Mouse (Mus musculus): Measurements from ENCODE around the gene Txn1. TPM values are rescaled to one million over a fixed set of nuclear protein-coding genes. Genes with fewer than 3 reads are reported as not detected.

The Txn1 gene
- total and polyA plus RNA-seq, 3 experiments, result 366 to 395 TPM; not detected in 1

DNA sequence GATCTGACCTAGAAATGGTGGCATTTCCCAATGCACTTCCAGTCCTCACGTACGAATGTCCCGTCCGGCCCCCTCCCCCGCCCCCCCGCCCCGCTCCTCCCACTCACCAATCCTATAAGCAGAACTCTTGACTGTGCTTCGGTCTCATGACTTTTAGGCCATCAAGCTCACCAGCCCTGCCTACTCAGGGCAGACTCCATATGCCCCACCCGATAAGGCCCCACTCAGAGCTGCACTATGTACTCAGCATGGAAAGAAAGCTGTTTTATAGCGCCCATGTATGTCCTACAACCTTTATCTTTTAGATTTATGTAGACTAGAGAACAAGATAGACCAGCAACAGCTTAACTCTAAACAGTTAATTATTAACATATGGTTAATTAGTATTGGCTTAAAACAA is 9.2 kb downstream of the Txn1 start:
- Histone ChIP-seq H3K27me3 (ENCODE audit: control insufficient read depth in 1 of 2, insufficient read depth in 2 of 2, low read length in 2 of 2) (no peaks in the 10 kb centered on the region), H3K27ac (ENCODE audit: control insufficient read depth, low read depth, low read length) (no peak overlapping the region), H3K9ac (ENCODE audit: control insufficient read depth, low read depth, low read length, poor library complexity, severe bottlenecking) (no peak overlapping the region), H3K9me3 (replicated peaks; ENCODE audit: insufficient read depth, low read length) (no peaks in the 10 kb centered on the region), H3K36me3 (ENCODE audit: control insufficient read depth in 1 of 2, insufficient read depth in 2 of 2, low read length in 2 of 2) (peaks cover 4 to 40% of the 10 kb centered on the region in 2 experiments), H3K79me2 (ENCODE audit: control insufficient read depth, insufficient read depth, low read length, poor library complexity) (peaks cover 16% of the 10 kb centered on the region), H3K4me3 (ENCODE audit: control insufficient read depth in 1 of 2, insufficient read depth in 1 of 2, low read depth in 2 of 2, low read length in 2 of 2) (no peak overlapping the region), H3K4me1 (ENCODE audit: control insufficient read depth in 1 of 2, insufficient read depth in 2 of 2, low read length in 2 of 2) (no peaks in the 10 kb centered on the region)
- no peak for DNase-seq (ENCODE audit: low read depth, low spot score)
- no peak for TF ChIP-seq EP300 (IDR thresholded peaks at IDR 0.05; ENCODE audit: low read depth in 1 of 2, low read length in 2 of 2)

- Histone ChIP-seq H3K4me3 (ENCODE audit: control insufficient read depth in 1 of 2, insufficient read depth in 1 of 2, low read depth in 2 of 2, low read length in 2 of 2) (no peak overlapping the region), H3K27ac (ENCODE audit: control insufficient read depth, low read depth, low read length) (no peak overlapping the region), H3K27me3 (ENCODE audit: control insufficient read depth in 1 of 2, insufficient read depth in 2 of 2, low read length in 2 of 2) (no peaks in the 10 kb centered on the region; a peak in 1 of 4 replicates), H3K4me1 (ENCODE audit: control insufficient read depth in 1 of 2, insufficient read depth in 2 of 2, low read length in 2 of 2) (no peaks in the 10 kb centered on the region), H3K36me3 (ENCODE audit: control insufficient read depth in 1 of 2, insufficient read depth in 2 of 2, low read length in 2 of 2) (peaks cover 0 to 16% of the 10 kb centered on the region in 2 experiments; a peak in 3 of 4 replicates), H3K9me3 (replicated peaks; ENCODE audit: insufficient read depth, low read length) (no peaks in the 10 kb centered on the region), H3K9ac (ENCODE audit: control insufficient read depth, low read depth, low read length, poor library complexity, severe bottlenecking) (no peak overlapping the region), H3K79me2 (ENCODE audit: control insufficient read depth, insufficient read depth, low read length, poor library complexity) (no peaks in the 10 kb centered on the region)
- TF ChIP-seq POLR2AphosphoS2 (IDR thresholded peaks at IDR 0.05; ENCODE audit: low read length) (peak; percentile 84; the same call in 1 of the 2 replicates), GATA1 (IDR thresholded peaks at IDR 0.05; ENCODE audit: low read depth, low read length) (no peak)
- no peak for DNase-seq (ENCODE audit: low read depth, low spot score)
Observed at GRCm38 (mm10) chr4:57942892-57943291, 13.3 kb downstream of the Txn1 start.

DNA sequence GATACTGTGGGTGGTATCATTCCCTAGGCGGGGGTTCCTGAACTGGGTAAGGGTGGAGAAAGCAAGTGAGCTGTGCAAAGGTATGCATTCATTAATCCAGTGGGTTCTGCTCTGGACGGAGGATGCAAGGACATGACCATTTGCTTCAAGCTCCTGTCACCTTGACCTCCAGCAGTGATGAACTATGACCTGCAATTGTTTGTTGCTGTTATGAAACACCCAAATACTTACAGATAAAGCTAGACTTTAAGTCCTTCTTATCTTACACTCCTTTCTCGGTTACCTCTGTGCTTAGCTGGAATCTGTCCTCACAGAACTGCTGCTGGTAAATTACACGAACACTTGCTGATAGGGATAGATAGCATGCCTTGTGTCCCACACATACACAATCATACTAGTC is 15.6 kb downstream of the Txn1 start:
- Histone ChIP-seq H3K4me1 (ENCODE audit: control insufficient read depth in 1 of 2, insufficient read depth in 2 of 2, low read length in 2 of 2) (no peaks in the 10 kb centered on the region), H3K36me3 (ENCODE audit: control insufficient read depth in 1 of 2, insufficient read depth in 2 of 2, low read length in 2 of 2) (peaks cover 0 to 8% of the 10 kb centered on the region in 2 experiments; a peak in 2 of 4 replicates), H3K9me3 (replicated peaks; ENCODE audit: insufficient read depth, low read length) (no peaks in the 10 kb centered on the region), H3K27ac (ENCODE audit: control insufficient read depth, low read depth, low read length) (no peak overlapping the region), H3K79me2 (ENCODE audit: control insufficient read depth, insufficient read depth, low read length, poor library complexity) (no peaks in the 10 kb centered on the region), H3K27me3 (ENCODE audit: control insufficient read depth in 1 of 2, insufficient read depth in 2 of 2, low read length in 2 of 2) (peaks cover 2 to 3% of the 10 kb centered on the region in 2 experiments; a peak in 3 of 4 replicates), H3K9ac (ENCODE audit: control insufficient read depth, low read depth, low read length, poor library complexity, severe bottlenecking) (no peak overlapping the region), H3K4me3 (ENCODE audit: control insufficient read depth in 1 of 2, insufficient read depth in 1 of 2, low read depth in 2 of 2, low read length in 2 of 2) (no peak overlapping the region)
- no peak for DNase-seq (ENCODE audit: low read depth, low spot score)
- TF ChIP-seq ELF1 (IDR thresholded peaks at IDR 0.05; ENCODE audit: low read depth, low read length) (no peak), MAZ (IDR thresholded peaks at IDR 0.05; ENCODE audit: low read depth, low read length) (no peak), GABPA (IDR thresholded peaks at IDR 0.05; ENCODE audit: low read depth, low read length) (no peak), UBTF (IDR thresholded peaks at IDR 0.05; ENCODE audit: borderline replicate concordance, insufficient read depth, low read depth, low read length) (no peak), HCFC1 (IDR thresholded peaks at IDR 0.05; ENCODE audit: low read depth, low read length) (no peak), TBP (IDR thresholded peaks at IDR 0.05; ENCODE audit: low read depth, low read length) (no peak)

DNA sequence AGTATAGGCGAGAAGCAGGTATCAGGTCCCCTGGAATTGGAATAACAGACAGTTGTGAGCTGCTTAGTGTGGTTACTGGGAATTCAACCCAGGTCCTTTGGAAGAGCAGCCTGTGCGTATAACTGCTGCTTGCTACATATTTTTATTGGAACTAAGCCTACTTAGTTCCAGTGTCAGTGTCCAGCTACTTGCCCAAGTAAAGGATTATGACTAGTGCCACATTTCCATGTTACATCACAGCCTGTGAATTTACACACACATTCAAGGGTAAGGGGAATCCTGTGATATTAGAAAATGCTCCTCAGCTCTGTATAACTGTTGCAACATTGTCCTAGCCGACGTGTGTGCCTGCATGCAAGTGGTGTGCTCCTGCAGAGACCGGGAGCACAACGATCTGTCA is 18.9 kb downstream of the Txn1 start:
- Histone ChIP-seq H3K36me3 (ENCODE audit: control insufficient read depth in 1 of 2, insufficient read depth in 2 of 2, low read length in 2 of 2) (no peaks in the 10 kb centered on the region), H3K9ac (ENCODE audit: control insufficient read depth, low read depth, low read length, poor library complexity, severe bottlenecking) (no peak overlapping the region)
- DNase-seq (ENCODE audit: low read depth, low spot score), result no peak
- TF ChIP-seq RAD21 (IDR thresholded peaks at IDR 0.05; ENCODE audit: low read depth, low read length) (no peak), MYC (IDR thresholded peaks at IDR 0.05; ENCODE audit: low read depth, low read length) (no peak), ZKSCAN1 (IDR thresholded peaks at IDR 0.05; ENCODE audit: low read depth, low read length) (no peak), ZC3H11A (IDR thresholded peaks at IDR 0.05; ENCODE audit: low read depth, low read length) (no peak), RCOR1 (IDR thresholded peaks at IDR 0.05; ENCODE audit: low read depth, low read length) (no peak), MAZ (IDR thresholded peaks at IDR 0.05; ENCODE audit: low read depth, low read length) (no peak), CHD1 (IDR thresholded peaks at IDR 0.05; ENCODE audit: low read depth, low read length) (no peak), SIN3A (IDR thresholded peaks at IDR 0.05; ENCODE audit: low read length) (no peak), CHD2 (IDR thresholded peaks at IDR 0.05; ENCODE audit: low read length) (no peak), MAFK (IDR thresholded peaks at IDR 0.05; ENCODE audit: borderline replicate concordance, low read depth, low read length) (no peak), POLR2AphosphoS2 (IDR thresholded peaks at IDR 0.05; ENCODE audit: low read length) (no peak), USF2 (IDR thresholded peaks at IDR 0.05; ENCODE audit: borderline replicate concordance in 1 of 2, insufficient read depth in 1 of 2, low read depth in 1 of 2, low read length in 2 of 2) (no peak), TBP (IDR thresholded peaks at IDR 0.05; ENCODE audit: low read depth, low read length) (no peak), MEF2A (IDR thresholded peaks at IDR 0.05; ENCODE audit: extremely low read depth, insufficient replicate concordance, low read depth, low read length, poor library complexity, severe bottlenecking) (no peak)

More for the DNA sequence above, 18.9 kb downstream of the Txn1 start:
- peaks cover 2 to 3% of the 10 kb centered on the region in 2 experiments; a peak in 3 of 4 replicates for H3K27me3 ChIP-seq (ENCODE audit: control insufficient read depth in 1 of 2, insufficient read depth in 2 of 2, low read length in 2 of 2)
- H3K4me1 ChIP-seq (ENCODE audit: control insufficient read depth in 1 of 2, insufficient read depth in 2 of 2, low read length in 2 of 2), result no peaks in the 10 kb centered on the region
- H3K27ac ChIP-seq (ENCODE audit: control insufficient read depth, low read depth, low read length), result no peak overlapping the region
- no peaks in the 10 kb centered on the region for H3K9me3 ChIP-seq (replicated peaks; ENCODE audit: insufficient read depth, low read length)
- H3K79me2 ChIP-seq (ENCODE audit: control insufficient read depth, insufficient read depth, low read length, poor library complexity), result no peaks in the 10 kb centered on the region
- no peak overlapping the region for H3K4me3 ChIP-seq (ENCODE audit: control insufficient read depth in 1 of 2, insufficient read depth in 1 of 2, low read depth in 2 of 2, low read length in 2 of 2)

All from MEL (cell line).